Mouse (Mus musculus): ENCODE data around the gene March10. TPM values are rescaled to one million over a fixed set of nuclear protein-coding genes. Genes with fewer than 3 reads are reported as not detected.

March10 gene
- under 1 TPM; 0.47 to 0.81 TPM for total RNA-seq (2021)

GRCm38 (mm10) chr11:105456497-105456907, at the start of gene March10:
TSS of gene March10 (minus strand) at chr11:105456735.
- peak; percentile 76 to 82 for DNase-seq

GRCm38 (mm10) chr11:105506322-105506721, 49.8 kb upstream of the March10 start:
- DNase-seq = no peak

- DNase-seq = no peak
Observed at GRCm38 (mm10) chr11:105505038-105505437, 48.5 kb upstream of the March10 start.

GRCm38 (mm10) chr11:105502311-105502710, 45.8 kb upstream of the March10 start:
- no peak for DNase-seq

- no peak for DNase-seq
Observed at GRCm38 (mm10) chr11:105497505-105497904, 41.0 kb upstream of the March10 start.

- DNase-seq = no peak
Observed at GRCm38 (mm10) chr11:105496665-105497064, 40.1 kb upstream of the March10 start.

- DNase-seq = peak in 1 of 2 experiments; percentile 21
Observed at GRCm38 (mm10) chr11:105495591-105496270, 39.2 kb upstream of the March10 start.

- no peak for DNase-seq
Observed at GRCm38 (mm10) chr11:105494786-105495369, 38.3 kb upstream of the March10 start.

- no peak for DNase-seq
Observed at GRCm38 (mm10) chr11:105492392-105492791, 35.9 kb upstream of the March10 start.

- no peak for DNase-seq
Observed at GRCm38 (mm10) chr11:105490971-105491370, 34.4 kb upstream of the March10 start.

GRCm38 (mm10) chr11:105485412-105485811, 28.9 kb upstream of the March10 start:
- no peak for DNase-seq

- DNase-seq = no peak
Observed at GRCm38 (mm10) chr11:105484993-105485392, 28.5 kb upstream of the March10 start.

- no peak for DNase-seq
Observed at GRCm38 (mm10) chr11:105482747-105483146, 26.2 kb upstream of the March10 start.

- DNase-seq = no peak
Observed at GRCm38 (mm10) chr11:105474746-105475145, 18.2 kb upstream of the March10 start.

- no peak for DNase-seq
Observed at GRCm38 (mm10) chr11:105474352-105474736, 17.8 kb upstream of the March10 start.

GRCm38 (mm10) chr11:105473716-105474351, 17.3 kb upstream of the March10 start:
- DNase-seq = no peak

- no peak for DNase-seq
Observed at GRCm38 (mm10) chr11:105472610-105473009, 16.1 kb upstream of the March10 start.

- DNase-seq = no peak
Observed at GRCm38 (mm10) chr11:105470896-105471295, 14.4 kb upstream of the March10 start.

- no peak for DNase-seq
Observed at GRCm38 (mm10) chr11:105469561-105469960, 13.0 kb upstream of the March10 start.

GRCm38 (mm10) chr11:105469091-105469507, 12.6 kb upstream of the March10 start:
- no peak for DNase-seq

- no peak for DNase-seq
Observed at GRCm38 (mm10) chr11:105468436-105468835, 11.9 kb upstream of the March10 start.

- DNase-seq = no peak
Observed at GRCm38 (mm10) chr11:105467816-105468215, 11.3 kb upstream of the March10 start.

GRCm38 (mm10) chr11:105467266-105467665, 10.7 kb upstream of the March10 start:
- DNase-seq = no peak

- no peak for DNase-seq
Observed at GRCm38 (mm10) chr11:105466756-105467155, 10.2 kb upstream of the March10 start.

Measured in layer of hippocampus, postnatal 36 days (tissue).